Mouse (Mus musculus): ENCODE data around the gene Gprasp2. TPM values are rescaled to one million over a fixed set of nuclear protein-coding genes. Genes with fewer than 3 reads are reported as not detected.
A peak's percentile ranks its signal among the peaks of the same experiment; 100 is the strongest.

Gprasp2 gene
- polyA plus RNA-seq, 1 experiment: not detected

DNA sequence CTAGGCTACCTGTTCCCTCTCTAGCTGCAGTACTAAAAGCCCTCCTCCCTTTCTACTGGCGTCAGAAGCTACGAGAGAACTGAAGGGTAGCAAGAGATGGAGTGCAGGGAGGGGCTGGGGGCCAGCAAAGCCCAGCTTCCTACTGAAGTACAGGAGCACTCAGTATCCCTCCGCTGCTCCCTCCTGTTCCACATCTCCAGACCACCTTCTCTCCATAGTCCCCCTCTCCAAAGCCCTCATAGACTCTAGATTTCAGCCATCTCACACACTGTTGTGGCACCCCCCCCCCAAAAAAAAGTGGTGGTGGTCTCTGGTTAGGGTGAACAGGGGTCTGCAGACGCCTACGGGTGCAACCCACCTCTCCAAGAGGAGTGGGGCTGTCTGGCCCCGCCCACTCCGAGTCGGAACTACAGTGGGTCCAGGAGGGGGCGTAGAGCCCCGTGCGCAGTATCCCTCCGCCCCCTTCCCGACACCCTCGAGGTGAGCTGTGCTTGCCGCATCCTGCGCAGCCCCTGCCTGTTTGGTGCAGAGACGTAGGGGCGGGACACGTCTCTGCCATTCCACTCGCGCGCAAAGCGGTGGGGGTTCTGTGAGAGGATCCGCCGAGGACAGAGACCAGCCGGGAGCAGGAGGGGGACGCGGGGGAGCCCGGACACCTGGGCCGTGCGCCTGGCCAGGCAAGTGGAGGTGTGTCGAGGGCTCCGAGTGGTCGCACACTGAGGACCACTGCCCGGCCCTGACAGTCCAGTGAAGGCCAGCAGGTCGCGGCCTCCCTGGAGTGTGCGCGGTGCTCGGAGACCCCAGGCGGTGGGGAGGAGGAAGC, 46.8 kb downstream of the Gprasp2 start:
- peak overlapping the region; percentile 81 for H3K4me3 ChIP-seq (ENCODE audit: insufficient read depth, low read depth, low read length)
- no peak overlapping the region; the same call in 1 of the 2 replicates for H3K27ac ChIP-seq (replicated peaks; ENCODE audit: low read depth, low read length)
- H3K4me1 ChIP-seq (ENCODE audit: control insufficient read depth, insufficient read depth, insufficient read length, low read length): no peaks in the 10 kb centered on the region

DNA sequence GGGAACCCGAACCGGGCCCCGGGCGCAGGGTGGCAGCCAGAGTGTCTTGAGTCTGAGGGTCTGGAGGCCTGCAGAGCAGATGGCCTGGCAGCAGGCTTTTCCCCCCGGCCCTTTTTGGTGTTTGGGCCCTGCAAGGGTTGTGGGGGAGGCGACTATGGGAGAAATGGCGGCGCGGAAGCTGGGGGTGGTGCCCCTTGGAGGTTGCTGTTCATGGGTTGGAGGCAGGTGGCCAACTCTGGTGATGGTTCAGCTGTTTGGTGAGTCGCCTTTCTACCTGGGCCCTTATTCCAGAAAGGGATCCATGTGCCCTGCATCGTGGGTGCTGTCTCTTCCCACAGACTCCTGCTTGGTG, 47.4 kb downstream of the Gprasp2 start:
- Histone ChIP-seq H3K27ac (replicated peaks; ENCODE audit: low read depth, low read length) (no peak overlapping the region), H3K4me3 (ENCODE audit: insufficient read depth, low read depth, low read length) (peak overlapping the region; percentile 81), H3K4me1 (ENCODE audit: control insufficient read depth, insufficient read depth, insufficient read length, low read length) (no peaks in the 10 kb centered on the region)

Other genes starting within 250 kb of the Gprasp2 start
- not detected in 2 replicates for gene Nxf7, start 240.3 kb upstream of the Gprasp2 start, polyA plus RNA-seq (2012; ENCODE audit: insufficient read depth, insufficient read length, missing spikeins)
- gene Prame, start 211.3 kb upstream of the Gprasp2 start, polyA plus RNA-seq (2012; ENCODE audit: insufficient read depth, insufficient read length, missing spikeins): not detected in 2 replicates
- gene Tcp11x2, start 145.2 kb upstream of the Gprasp2 start, polyA plus RNA-seq (2012; ENCODE audit: insufficient read depth, insufficient read length, missing spikeins): not detected in 2 replicates
- not detected in 2 replicates for gene Tmsb15a, start 113.8 kb upstream of the Gprasp2 start, polyA plus RNA-seq (2012; ENCODE audit: insufficient read depth, insufficient read length, missing spikeins)
- 2.4 and 4.4 TPM in 2 replicates for gene Armcx5, start 96.3 kb upstream of the Gprasp2 start, polyA plus RNA-seq (2012; ENCODE audit: insufficient read depth, insufficient read length, missing spikeins)
- 11.1 and 21.5 TPM in 2 replicates for gene Gprasp1, start 96.3 kb upstream of the Gprasp2 start, polyA plus RNA-seq (2012; ENCODE audit: insufficient read depth, insufficient read length, missing spikeins)
- 5.0 and 5.7 TPM in 2 replicates for gene Bhlhb9, start 41.4 kb upstream of the Gprasp2 start, polyA plus RNA-seq (2012; ENCODE audit: insufficient read depth, insufficient read length, missing spikeins)
- gene Arxes2, start 154.8 kb downstream of the Gprasp2 start, polyA plus RNA-seq (2012; ENCODE audit: insufficient read depth, insufficient read length, missing spikeins): 67.1 and 105 TPM in 2 replicates
- 24.0 and 26.8 TPM in 2 replicates for gene Arxes1, start 194.3 kb downstream of the Gprasp2 start, polyA plus RNA-seq (2012; ENCODE audit: insufficient read depth, insufficient read length, missing spikeins)
- gene Bex2, start 229.2 kb downstream of the Gprasp2 start, polyA plus RNA-seq (2012; ENCODE audit: insufficient read depth, insufficient read length, missing spikeins): not detected in 2 replicates
- gene Nxf3, start 246.2 kb downstream of the Gprasp2 start, polyA plus RNA-seq (2012; ENCODE audit: insufficient read depth, insufficient read length, missing spikeins): not detected in 2 replicates

Measured in brown adipose tissue, adult 24 weeks (tissue).